Mouse (Mus musculus): ENCODE results near the gene Abcd1. TPM values are rescaled to one million over a fixed set of nuclear protein-coding genes. Genes with fewer than 3 reads are reported as not detected.

Gene Abcd1
- polyA plus RNA-seq, 1 experiment from 2014 or later: 8.7 TPM

- DNase-seq (ENCODE audit: low spot score): no peak
- Histone ChIP-seq H3K4me1 (replicated peaks; ENCODE audit: control insufficient read depth, insufficient read depth, low read length) (no peaks in the 10 kb centered on the region), H3K27me3 (ENCODE audit: control insufficient read depth, insufficient read depth, low read length) (no peaks in the 10 kb centered on the region), H3K9ac (ENCODE audit: low read depth, low read length) (no peak overlapping the region), H3K9me3 (ENCODE audit: control insufficient read depth, low read length) (no peaks in the 10 kb centered on the region), H3K36me3 (ENCODE audit: control insufficient read depth, insufficient read depth, low read length) (no peaks in the 10 kb centered on the region), H3K27ac (ENCODE audit: low read depth, low read length) (no peak overlapping the region), H3K4me2 (replicated peaks; ENCODE audit: low read depth, low read length) (no peak overlapping the region), H3K4me3 (ENCODE audit: low read depth, low read length) (no peak overlapping the region)
- no peak for ATAC-seq (ENCODE audit: low FRiP score)
- 89% methylated on average over 13 of the region's 13 CpGs for WGBS
These were observed 42.4 kb downstream of the Abcd1 start for GRCm38 (mm10) chrX:73758611-73759290.

GRCm38 (mm10) chrX:73765311-73765710 is 48.9 kb downstream of the Abcd1 start:
- DNase-seq (ENCODE audit: low spot score) (no peak), ATAC-seq (ENCODE audit: low FRiP score) (no peak)
- no peak overlapping the region for H3K4me2 ChIP-seq (replicated peaks; ENCODE audit: low read depth, low read length)
- no peaks in the 10 kb centered on the region for H3K27me3 ChIP-seq (ENCODE audit: control insufficient read depth, insufficient read depth, low read length)
- 74% methylated on average over 1 of the region's 1 CpGs for WGBS
- H3K4me1 ChIP-seq (replicated peaks; ENCODE audit: control insufficient read depth, insufficient read depth, low read length): no peaks in the 10 kb centered on the region
- no peaks in the 10 kb centered on the region for H3K36me3 ChIP-seq (ENCODE audit: control insufficient read depth, insufficient read depth, low read length)
- no peak overlapping the region for H3K9ac ChIP-seq (ENCODE audit: low read depth, low read length)
- no peaks in the 10 kb centered on the region for H3K9me3 ChIP-seq (ENCODE audit: control insufficient read depth, low read length)
- H3K4me3 ChIP-seq (ENCODE audit: low read depth, low read length): no peak overlapping the region
- H3K27ac ChIP-seq (ENCODE audit: low read depth, low read length): no peak overlapping the region

- DNase-seq (ENCODE audit: low spot score) (peak; percentile 33), ATAC-seq (ENCODE audit: low FRiP score) (no peak)
- Histone ChIP-seq H3K4me2 (replicated peaks; ENCODE audit: low read depth, low read length) (no peak overlapping the region), H3K4me1 (replicated peaks; ENCODE audit: control insufficient read depth, insufficient read depth, low read length) (no peaks in the 10 kb centered on the region), H3K4me3 (ENCODE audit: low read depth, low read length) (no peak overlapping the region), H3K9ac (ENCODE audit: low read depth, low read length) (no peak overlapping the region), H3K27me3 (ENCODE audit: control insufficient read depth, insufficient read depth, low read length) (no peaks in the 10 kb centered on the region), H3K36me3 (ENCODE audit: control insufficient read depth, insufficient read depth, low read length) (no peaks in the 10 kb centered on the region), H3K9me3 (ENCODE audit: control insufficient read depth, low read length) (no peaks in the 10 kb centered on the region), H3K27ac (ENCODE audit: low read depth, low read length) (no peak overlapping the region)
- WGBS: 57% methylated on average over 9 of the region's 9 CpGs
These were observed 50.9 kb downstream of the Abcd1 start for GRCm38 (mm10) chrX:73767267-73767666.

- no peaks in the 10 kb centered on the region for H3K9me3 ChIP-seq (ENCODE audit: control insufficient read depth, low read length)
- WGBS: 65% methylated on average over 9 of the region's 9 CpGs
These were observed 57.9 kb downstream of the Abcd1 start, which contains the start of gene Srpk3 for GRCm38 (mm10) chrX:73774168-73774760. Gene Srpk3 (plus strand): TSS chrX:73774405.

GRCm38 (mm10) chrX:73774802-73775483 is 58.5 kb downstream of the Abcd1 start:
- H3K27me3 ChIP-seq (ENCODE audit: control insufficient read depth, insufficient read depth, low read length): no peaks in the 10 kb centered on the region
- H3K4me3 ChIP-seq (ENCODE audit: low read depth, low read length): no peak overlapping the region
- no peak overlapping the region for H3K27ac ChIP-seq (ENCODE audit: low read depth, low read length)
- peak; percentile 62 for ATAC-seq (ENCODE audit: low FRiP score)
- H3K36me3 ChIP-seq (ENCODE audit: control insufficient read depth, insufficient read depth, low read length): no peaks in the 10 kb centered on the region
- peak; percentile 16 for DNase-seq (ENCODE audit: low spot score)
- H3K9me3 ChIP-seq (ENCODE audit: control insufficient read depth, low read length): no peaks in the 10 kb centered on the region
- 74% methylated on average over 10 of the region's 10 CpGs for WGBS
- H3K9ac ChIP-seq (ENCODE audit: low read depth, low read length): no peak overlapping the region
- no peaks in the 10 kb centered on the region for H3K4me1 ChIP-seq (replicated peaks; ENCODE audit: control insufficient read depth, insufficient read depth, low read length)
- H3K4me2 ChIP-seq (replicated peaks; ENCODE audit: low read depth, low read length): no peak overlapping the region

More at GRCm38 (mm10) chrX:73774168-73774760, 57.9 kb downstream of the Abcd1 start, which contains the start of gene Srpk3:
- Histone ChIP-seq H3K4me1 (replicated peaks; ENCODE audit: control insufficient read depth, insufficient read depth, low read length) (no peaks in the 10 kb centered on the region), H3K27ac (ENCODE audit: low read depth, low read length) (no peak within 1 kb of the TSS), H3K4me3 (ENCODE audit: low read depth, low read length) (no peak within 1 kb of the TSS), H3K4me2 (replicated peaks; ENCODE audit: low read depth, low read length) (no peak within 1 kb of the TSS), H3K9ac (ENCODE audit: low read depth, low read length) (no peak within 1 kb of the TSS), H3K36me3 (ENCODE audit: control insufficient read depth, insufficient read depth, low read length) (no peaks in the 10 kb centered on the region), H3K27me3 (ENCODE audit: control insufficient read depth, insufficient read depth, low read length) (no peaks in the 10 kb centered on the region)
- no peak for DNase-seq (ENCODE audit: low spot score)
- ATAC-seq (ENCODE audit: low FRiP score): peak; percentile 36; the same call in 1 of the 2 replicates

- 90% methylated on average over 3 of the region's 3 CpGs for WGBS
These were observed 65.8 kb downstream of the Abcd1 start for GRCm38 (mm10) chrX:73782227-73782626.

GRCm38 (mm10) chrX:73785666-73786065 is 69.3 kb downstream of the Abcd1 start:
- Histone ChIP-seq H3K36me3 (ENCODE audit: control insufficient read depth, insufficient read depth, low read length) (no peaks in the 10 kb centered on the region), H3K9me3 (ENCODE audit: control insufficient read depth, low read length) (no peaks in the 10 kb centered on the region), H3K27ac (ENCODE audit: low read depth, low read length) (peak overlapping the region; percentile 64), H3K4me3 (ENCODE audit: low read depth, low read length) (peak overlapping the region; percentile 54), H3K4me2 (replicated peaks; ENCODE audit: low read depth, low read length) (peak overlapping the region; percentile 46), H3K4me1 (replicated peaks; ENCODE audit: control insufficient read depth, insufficient read depth, low read length) (no peaks in the 10 kb centered on the region), H3K27me3 (ENCODE audit: control insufficient read depth, insufficient read depth, low read length) (no peaks in the 10 kb centered on the region), H3K9ac (ENCODE audit: low read depth, low read length) (peak overlapping the region; percentile 61)
- DNase-seq (ENCODE audit: low spot score) (no peak), ATAC-seq (ENCODE audit: low FRiP score) (no peak)

More at GRCm38 (mm10) chrX:73782227-73782626, 65.8 kb downstream of the Abcd1 start:
- Histone ChIP-seq H3K36me3 (ENCODE audit: control insufficient read depth, insufficient read depth, low read length) (no peaks in the 10 kb centered on the region), H3K9me3 (ENCODE audit: control insufficient read depth, low read length) (no peaks in the 10 kb centered on the region), H3K4me3 (ENCODE audit: low read depth, low read length) (no peak overlapping the region), H3K4me1 (replicated peaks; ENCODE audit: control insufficient read depth, insufficient read depth, low read length) (no peaks in the 10 kb centered on the region), H3K27me3 (ENCODE audit: control insufficient read depth, insufficient read depth, low read length) (no peaks in the 10 kb centered on the region), H3K27ac (ENCODE audit: low read depth, low read length) (no peak overlapping the region), H3K9ac (ENCODE audit: low read depth, low read length) (no peak overlapping the region), H3K4me2 (replicated peaks; ENCODE audit: low read depth, low read length) (no peak overlapping the region)
- no peak for ATAC-seq (ENCODE audit: low FRiP score)
- DNase-seq (ENCODE audit: low spot score): no peak

GRCm38 (mm10) chrX:73786364-73787224 is 70.2 kb downstream of the Abcd1 start, which contains the start of the genes Idh3g and Ssr4:
Gene Idh3g (minus strand): TSS chrX:73786897.
Gene Ssr4 (plus strand): TSS chrX:73787028.
- H3K27ac ChIP-seq (ENCODE audit: low read depth, low read length): peak within 1 kb of the TSS; percentile 64
- H3K4me3 ChIP-seq (ENCODE audit: low read depth, low read length): peak within 1 kb of the TSS; percentile 54
- H3K36me3 ChIP-seq (ENCODE audit: control insufficient read depth, insufficient read depth, low read length): no peaks in the 10 kb centered on the region
- DNase-seq (ENCODE audit: low spot score): peak; percentile 94
- peak within 1 kb of the TSS; percentile 55 for H3K4me2 ChIP-seq (replicated peaks; ENCODE audit: low read depth, low read length)
- H3K4me1 ChIP-seq (replicated peaks; ENCODE audit: control insufficient read depth, insufficient read depth, low read length): no peaks in the 10 kb centered on the region
- no peaks in the 10 kb centered on the region for H3K27me3 ChIP-seq (ENCODE audit: control insufficient read depth, insufficient read depth, low read length)
- 9% methylated on average over 47 of the region's 52 CpGs for WGBS
- ATAC-seq (ENCODE audit: low FRiP score): peak; percentile 97
- H3K9ac ChIP-seq (ENCODE audit: low read depth, low read length): peak within 1 kb of the TSS; percentile 71
- no peaks in the 10 kb centered on the region for H3K9me3 ChIP-seq (ENCODE audit: control insufficient read depth, low read length)
